Mouse (Mus musculus) heart, embryonic 14.5 days (tissue): ENCODE measurements around the gene Tmbim1. TPM values are rescaled to one million over a fixed set of nuclear protein-coding genes. Genes with fewer than 3 reads are reported as not detected.

Experiments used
- ATAC-seq: fragments of 200-750 bp; cut with Nextera tagmentation; 2 replicates; pipeline ENCODE4 v1.8.0; 2017; ENCODE audit warnings: low read depth, moderate TSS enrichment; ENCODE audit not compliant: insufficient number of reproducible peaks, insufficient read depth, low FRiP score
- H3K27ac ChIP-seq, 2 experiments: fragments of 200-500 bp in 1 of 2; fragments of 300-500 bp in 1 of 2; sonication (generic) in 1 of 2; replicated peaks in 1 of 2; 2 replicates each; pipeline ENCODE4 v1.5.1; 2012 to 2014; ENCODE audit warnings: low read depth in 2 of 2, low read length in 2 of 2, control low read depth in 1 of 2, mild to moderate bottlenecking in 1 of 2, mixed read lengths in 1 of 2; ENCODE audit not compliant: control insufficient read depth in 1 of 2, insufficient read depth in 1 of 2
- H3K27me3 ChIP-seq: fragments of 300-500 bp; sonication (generic); 2 replicates; pipeline ENCODE4 v1.6.1; 2014; ENCODE audit warnings: mild to moderate bottlenecking, low read length, control low read depth; ENCODE audit not compliant: control insufficient read depth, insufficient read depth
- H3K36me3 ChIP-seq: fragments of 300-500 bp; sonication (generic); 2 replicates; pipeline ENCODE4 v1.6.1; 2014; ENCODE audit warnings: mild to moderate bottlenecking, control low read depth, low read length, mixed read lengths; ENCODE audit not compliant: control insufficient read depth, insufficient read depth
- H3K4me1 ChIP-seq, 2 experiments: fragments of 200-500 bp in 1 of 2; fragments of 300-500 bp in 1 of 2; sonication (generic) in 1 of 2; 2 replicates each; pipeline ENCODE4 v1.6.1; 2012 to 2014; ENCODE audit warnings: low read length in 2 of 2, control low read depth in 1 of 2, mixed read lengths in 1 of 2; ENCODE audit not compliant: control insufficient read depth in 2 of 2, insufficient read depth in 2 of 2
- H3K4me2 ChIP-seq: fragments of 300-500 bp; sonication (generic); 2 replicates; pipeline ENCODE4 v1.6.1; 2014; ENCODE audit warnings: mild to moderate bottlenecking, low read length
- H3K4me3 ChIP-seq, 2 experiments: fragments of 200-500 bp in 1 of 2; fragments of 300-500 bp in 1 of 2; sonication (generic) in 1 of 2; 2 replicates each; pipeline ENCODE4 v1.5.1; 2012 to 2014; ENCODE audit warnings: low read length in 2 of 2, mild to moderate bottlenecking in 2 of 2, control low read depth in 1 of 2, low read depth in 1 of 2, moderate library complexity in 1 of 2; ENCODE audit not compliant: control insufficient read depth in 1 of 2, insufficient read depth in 1 of 2
- H3K9ac ChIP-seq: fragments of 300-500 bp; sonication (generic); 2 replicates; pipeline ENCODE4 v1.6.1; 2014; ENCODE audit warnings: mild to moderate bottlenecking, low read length
- H3K9me3 ChIP-seq: fragments of 300-500 bp; sonication (generic); 2 replicates; pipeline ENCODE4 v1.6.1; 2016; ENCODE audit warnings: low read length, control low read depth; ENCODE audit not compliant: control insufficient read depth
- WGBS: fragments of 180-500 bp; shearing (Covaris S2); extraction: QIAGEN DNeasy Blood & Tissue Kit; methylation state at CpG from one replicate; pipeline ENCODE4 v1.1.7; 2014; 5-methylcytosine and 5-hydroxymethylcytosine counted together
- polyA plus RNA-seq: library from polyadenylated mRNA; unstranded; fragments of >200 nt; fragmentation: Nextera tagmentation; extraction: Ambion mirVana; gene quantifications from 2 replicates; pipeline ENCODE4 v1.2.1, GENCODE M21; 2014

The Tmbim1 gene
- polyA plus RNA-seq, 1 experiment from 2014 or later = 40.5 TPM

DNA sequence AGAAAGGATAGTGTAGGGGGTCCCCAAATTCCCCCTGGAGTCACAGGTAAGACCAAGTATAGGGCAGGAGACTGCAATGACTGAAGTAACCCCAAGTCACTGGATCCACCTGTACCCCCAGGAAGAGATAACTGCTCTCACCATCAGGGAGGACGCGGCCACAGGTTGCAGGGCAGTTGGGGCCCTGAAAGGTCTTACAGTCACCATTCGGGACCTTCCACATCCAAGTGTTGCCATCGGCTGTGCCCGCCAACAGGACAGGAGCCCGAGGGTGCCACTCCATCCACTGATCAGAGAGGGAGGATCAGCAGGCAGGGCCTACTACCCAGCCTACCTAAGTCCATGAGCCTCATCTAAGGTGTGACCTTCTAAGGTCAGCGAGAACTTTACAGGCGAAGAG is 23.5 kb downstream of the Tmbim1 start:
- 96% methylated on average over 8 of the region's 8 CpGs for WGBS
- Histone ChIP-seq H3K4me2 (no peak overlapping the region), H3K9ac (no peak overlapping the region), H3K36me3 (peaks cover 54% of the 10 kb centered on the region), H3K9me3 (no peaks in the 10 kb centered on the region), H3K27ac (no peak overlapping the region), H3K27me3 (no peaks in the 10 kb centered on the region), H3K4me1 (peaks cover 10 to 18% of the 10 kb centered on the region in 2 experiments), H3K4me3 (no peak overlapping the region)
- no peak for ATAC-seq

DNA sequence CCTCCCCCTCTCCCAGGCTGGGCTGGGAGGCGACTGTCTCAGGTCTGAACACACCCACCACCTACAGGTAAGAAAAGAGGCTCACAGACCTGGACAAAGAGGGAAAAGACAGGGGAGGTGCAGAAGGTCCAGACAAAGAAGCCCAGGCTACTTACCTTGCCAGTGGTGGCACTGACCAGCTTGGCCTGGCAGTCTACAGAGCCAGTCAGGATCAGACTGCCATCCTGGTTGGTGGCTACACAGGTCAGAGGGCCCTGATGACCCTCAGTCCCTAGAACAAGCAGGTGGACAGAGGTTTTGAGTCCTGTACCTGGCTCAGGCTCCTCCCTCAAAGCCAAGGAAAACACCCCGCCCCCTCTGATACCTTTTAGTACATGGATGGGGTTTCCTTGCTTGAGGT is 24.1 kb downstream of the Tmbim1 start:
- WGBS = 92% methylated on average over 2 of the region's 2 CpGs
- H3K9ac ChIP-seq = no peak overlapping the region
- peaks cover 15 to 23% of the 10 kb centered on the region in 2 experiments for H3K4me1 ChIP-seq
- no peaks in the 10 kb centered on the region for H3K27me3 ChIP-seq
- no peaks in the 10 kb centered on the region for H3K9me3 ChIP-seq
- H3K36me3 ChIP-seq = peaks cover 49% of the 10 kb centered on the region
- no peak overlapping the region for H3K4me3 ChIP-seq
- no peak overlapping the region for H3K27ac ChIP-seq
- no peak overlapping the region for H3K4me2 ChIP-seq
- ATAC-seq = no peak

DNA sequence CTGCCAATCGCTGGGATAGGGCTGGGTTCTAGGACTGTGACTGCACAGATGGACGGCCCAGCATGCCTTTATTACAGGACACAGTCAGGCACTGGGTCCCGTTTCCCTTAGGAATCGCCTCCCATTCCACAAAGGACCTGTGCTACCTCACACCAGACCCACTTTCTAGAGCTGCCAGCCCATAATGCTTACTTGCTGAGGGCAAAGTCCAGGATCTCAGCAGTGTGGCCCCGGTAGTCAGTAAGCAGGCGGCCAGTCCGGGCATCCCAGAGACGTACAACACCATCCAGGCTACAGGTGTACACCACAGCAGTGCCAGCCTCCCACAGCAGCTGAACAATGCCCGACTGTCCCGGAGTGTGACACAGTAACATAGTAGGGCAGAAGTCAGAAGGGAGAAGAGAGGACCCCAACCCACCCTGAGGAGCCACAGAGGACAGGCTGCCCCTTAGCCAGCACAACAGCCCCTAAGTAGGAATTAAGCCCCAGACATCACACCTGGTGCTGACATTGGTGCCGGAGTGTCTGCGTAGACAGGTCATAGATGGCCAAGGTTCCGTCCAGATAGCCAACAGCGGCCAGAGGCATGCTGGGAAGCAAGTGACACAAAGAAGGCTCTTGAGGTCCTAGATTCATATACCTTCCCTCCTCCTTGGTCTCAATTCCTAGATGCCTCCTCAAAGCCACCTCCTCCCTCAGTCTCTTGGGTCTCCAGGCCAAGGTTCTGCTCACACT is 24.7 kb downstream of the Tmbim1 start:
- 91% methylated on average over 14 of the region's 14 CpGs for WGBS
- H3K36me3 ChIP-seq = peaks cover 46% of the 10 kb centered on the region
- H3K9ac ChIP-seq = no peak overlapping the region
- H3K4me2 ChIP-seq = no peak overlapping the region
- no peaks in the 10 kb centered on the region for H3K9me3 ChIP-seq
- no peak for ATAC-seq
- no peaks in the 10 kb centered on the region for H3K27me3 ChIP-seq
- no peak overlapping the region for H3K27ac ChIP-seq
- no peak overlapping the region for H3K4me3 ChIP-seq
- H3K4me1 ChIP-seq = peaks cover 14 to 24% of the 10 kb centered on the region in 2 experiments

DNA sequence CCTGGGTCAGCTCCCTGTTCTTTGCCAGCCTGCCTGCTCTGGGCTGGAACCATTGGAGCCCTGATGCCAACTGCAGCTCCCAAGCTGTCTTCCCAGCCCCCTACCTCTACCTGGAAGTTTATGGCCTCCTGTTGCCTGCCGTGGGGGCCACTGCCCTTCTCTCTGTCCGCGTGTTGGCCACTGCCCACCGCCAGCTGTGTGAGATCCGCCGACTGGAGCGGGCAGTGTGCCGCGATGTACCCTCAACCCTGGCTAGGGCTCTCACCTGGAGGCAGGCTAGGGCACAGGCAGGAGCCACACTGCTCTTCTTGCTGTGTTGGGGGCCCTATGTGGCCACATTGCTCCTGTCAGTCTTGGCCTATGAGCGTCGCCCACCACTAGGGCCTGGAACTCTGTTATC is 26.4 kb downstream of the Tmbim1 start:
- ATAC-seq = no peak
- no peak overlapping the region for H3K9ac ChIP-seq
- no peak overlapping the region for H3K27ac ChIP-seq

DNA sequence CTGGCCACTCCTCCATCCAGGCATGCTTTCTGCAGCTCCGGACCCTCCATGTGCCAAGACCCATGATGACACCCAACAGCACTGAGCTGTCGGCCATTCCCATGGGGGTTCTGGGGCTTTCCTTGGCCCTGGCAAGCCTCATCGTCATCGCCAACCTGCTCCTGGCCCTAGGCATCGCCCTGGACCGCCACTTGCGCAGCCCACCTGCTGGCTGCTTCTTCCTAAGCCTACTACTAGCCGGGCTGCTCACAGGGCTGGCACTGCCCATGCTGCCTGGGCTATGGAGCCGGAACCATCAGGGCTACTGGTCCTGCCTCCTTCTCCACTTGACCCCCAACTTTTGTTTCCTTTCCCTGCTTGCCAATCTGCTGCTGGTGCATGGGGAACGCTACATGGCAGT is 26.9 kb downstream of the Tmbim1 start, which contains the start of gene Gpbar1:
Gpbar1 (plus strand) TSS at position 13 of the 400 bp plus-strand sequence.
- Histone ChIP-seq H3K4me1 (peaks cover 23 to 35% of the 10 kb centered on the region in 2 experiments), H3K27ac (no peak within 1 kb of the TSS), H3K27me3 (no peaks in the 10 kb centered on the region), H3K36me3 (peaks cover 46% of the 10 kb centered on the region), H3K4me3 (no peak within 1 kb of the TSS), H3K4me2 (no peak within 1 kb of the TSS), H3K9ac (no peak within 1 kb of the TSS), H3K9me3 (no peaks in the 10 kb centered on the region)
- ATAC-seq = no peak
- 87% methylated on average over 10 of the region's 10 CpGs for WGBS

More for the DNA sequence above, 26.4 kb downstream of the Tmbim1 start:
- Histone ChIP-seq H3K9me3 (no peaks in the 10 kb centered on the region), H3K27me3 (no peaks in the 10 kb centered on the region), H3K4me1 (peaks cover 26 to 38% of the 10 kb centered on the region in 2 experiments), H3K4me3 (no peak overlapping the region), H3K4me2 (no peak overlapping the region), H3K36me3 (peaks cover 46% of the 10 kb centered on the region)
- WGBS = 81% methylated on average over 11 of the region's 11 CpGs

DNA sequence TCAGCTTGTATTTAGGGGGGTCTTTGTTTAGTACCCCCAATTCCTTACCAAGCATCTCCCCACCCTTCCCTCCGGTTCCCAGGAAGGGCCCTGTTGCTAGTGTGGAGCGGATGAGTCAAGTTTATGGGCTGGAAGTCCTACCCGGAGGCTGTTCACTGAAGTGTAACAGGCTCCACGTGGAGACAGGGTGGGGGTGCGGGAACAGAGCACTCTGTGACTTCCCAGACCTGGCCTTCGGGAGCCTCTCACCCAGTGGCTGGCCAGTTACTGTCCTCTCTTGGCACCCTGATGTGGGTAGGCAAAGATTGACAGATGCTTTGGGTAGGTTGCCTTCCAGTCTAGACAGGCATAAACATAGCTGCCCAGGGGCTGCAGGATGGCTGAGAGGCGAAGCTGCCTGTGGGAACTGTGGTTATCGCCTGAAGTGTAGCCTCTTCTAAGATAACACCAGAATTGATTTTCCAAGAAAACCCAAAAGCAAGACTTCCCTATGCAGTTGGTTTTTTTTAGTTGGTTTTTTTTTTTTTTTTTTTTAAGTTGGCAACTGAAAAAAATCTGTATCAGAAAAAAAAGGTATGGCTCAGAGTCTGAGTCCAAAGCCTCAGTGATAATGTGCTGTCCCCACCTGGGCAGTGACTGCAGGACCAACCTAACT is 27.4 kb downstream of the Tmbim1 start:
- H3K27me3 ChIP-seq = no peaks in the 10 kb centered on the region
- H3K4me1 ChIP-seq = peaks cover 23 to 36% of the 10 kb centered on the region in 2 experiments
- no peak overlapping the region for H3K27ac ChIP-seq
- H3K4me2 ChIP-seq = no peak overlapping the region
- H3K9me3 ChIP-seq = no peaks in the 10 kb centered on the region
- no peak overlapping the region for H3K4me3 ChIP-seq
- no peak for ATAC-seq
- 50% methylated on average over 8 of the region's 8 CpGs for WGBS
- H3K36me3 ChIP-seq = peaks cover 43% of the 10 kb centered on the region
- no peak overlapping the region for H3K9ac ChIP-seq

DNA sequence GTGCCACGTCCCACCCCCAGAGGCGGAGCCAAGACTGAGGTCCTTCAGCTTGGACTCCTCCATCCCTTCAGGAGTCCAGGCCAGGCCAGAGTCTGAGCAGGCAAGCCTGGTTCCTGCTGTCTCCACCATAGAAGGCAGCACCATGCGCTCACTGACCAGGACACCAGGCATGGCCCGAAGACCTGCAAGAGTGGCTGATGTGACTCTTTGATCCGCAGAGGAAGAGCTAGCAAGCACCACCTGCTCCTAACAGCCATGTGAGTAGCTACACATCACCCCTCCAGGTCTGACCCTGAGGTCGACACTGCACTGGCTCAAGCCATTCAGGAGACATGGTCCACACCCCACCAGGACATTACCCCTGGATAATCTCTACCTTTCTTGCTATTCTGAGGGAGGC is 28.4 kb downstream of the Tmbim1 start:
- no peaks in the 10 kb centered on the region for H3K9me3 ChIP-seq
- WGBS = 69% methylated on average over 6 of the region's 6 CpGs
- no peaks in the 10 kb centered on the region for H3K27me3 ChIP-seq
- H3K27ac ChIP-seq = no peak overlapping the region
- ATAC-seq = 0 out of 2 replicates have a peak, but pooled peaks have one; percentile 10
- no peak overlapping the region for H3K9ac ChIP-seq
- peaks cover 23 to 35% of the 10 kb centered on the region in 2 experiments for H3K4me1 ChIP-seq
- H3K4me2 ChIP-seq = no peak overlapping the region
- no peak overlapping the region for H3K4me3 ChIP-seq
- peaks cover 34% of the 10 kb centered on the region for H3K36me3 ChIP-seq
